Mouse (Mus musculus) right cerebral cortex, postnatal 36 days (tissue): ENCODE measurements around the gene Ube2ql1.
A peak's percentile ranks its signal among the peaks of the same experiment; 100 is the strongest.

Experiments
- DNase-seq, 2 experiments: peaks; one replicate each; pipeline ENCODE4 v3.0.0; 2022; ENCODE audit warnings: low spot score in 2 of 2, mixed read lengths in 1 of 2

Gene Ube2ql1

DNA sequence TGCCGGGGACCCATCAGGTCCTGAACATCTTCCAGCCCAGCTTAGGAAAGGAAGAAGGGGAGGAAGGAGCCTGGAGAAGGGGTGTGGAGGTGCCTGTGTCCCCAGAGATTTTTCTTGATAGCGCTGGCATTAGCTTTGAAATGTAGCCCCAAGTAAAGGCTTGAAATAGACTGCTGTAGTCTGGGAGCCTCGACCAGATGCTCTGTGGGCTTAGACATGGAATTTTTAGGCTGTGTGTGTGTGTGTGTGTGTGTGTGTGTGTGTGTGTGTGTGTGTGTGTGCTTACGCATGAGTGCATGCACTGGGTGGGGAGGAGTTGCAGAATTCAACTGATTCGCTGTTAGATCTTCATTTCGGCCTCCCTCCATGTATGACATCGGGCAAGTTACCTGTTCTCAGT lies 31.5 kb downstream of the Ube2ql1 start:
- no peak for DNase-seq

GRCm38 (mm10) chr13:69707496-69707895 lies 32.2 kb downstream of the Ube2ql1 start:
- no peak for DNase-seq

- no peak for DNase-seq
These were observed 32.8 kb downstream of the Ube2ql1 start for GRCm38 (mm10) chr13:69706919-69707318.

GRCm38 (mm10) chr13:69703505-69703904 lies 36.2 kb downstream of the Ube2ql1 start:
- no peak for DNase-seq

- no peak for DNase-seq
These were observed 38.3 kb downstream of the Ube2ql1 start for GRCm38 (mm10) chr13:69701397-69701796.

- DNase-seq: no peak
These were observed 38.9 kb downstream of the Ube2ql1 start for GRCm38 (mm10) chr13:69700827-69701226.

GRCm38 (mm10) chr13:69696333-69696991 lies 43.2 kb downstream of the Ube2ql1 start:
- peak; percentile 80 to 81 for DNase-seq

DNA sequence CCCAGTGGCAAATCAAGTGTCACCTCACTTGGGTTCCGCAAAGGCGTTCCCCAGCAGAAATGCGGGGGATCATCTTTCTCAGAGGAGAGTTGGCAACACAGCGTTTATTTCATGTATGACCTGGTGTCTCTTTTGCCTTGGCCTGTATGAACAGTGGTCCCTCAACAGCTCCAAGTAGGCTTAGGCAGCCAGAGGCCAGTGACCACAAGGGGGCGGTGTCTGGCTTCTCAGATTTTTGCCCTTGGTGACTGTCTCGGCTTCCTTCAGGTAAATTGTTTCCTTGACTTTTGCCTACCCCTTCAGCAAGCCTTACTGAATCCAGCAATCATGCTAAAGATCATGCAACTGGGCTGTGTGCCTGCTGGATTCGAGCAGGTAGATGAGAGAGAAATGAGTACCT lies 48.6 kb downstream of the Ube2ql1 start:
- peak in 1 of 2 experiments; percentile 43 for DNase-seq

- no peak for DNase-seq
These were observed 52.7 kb downstream of the Ube2ql1 start for GRCm38 (mm10) chr13:69687023-69687422.

DNA sequence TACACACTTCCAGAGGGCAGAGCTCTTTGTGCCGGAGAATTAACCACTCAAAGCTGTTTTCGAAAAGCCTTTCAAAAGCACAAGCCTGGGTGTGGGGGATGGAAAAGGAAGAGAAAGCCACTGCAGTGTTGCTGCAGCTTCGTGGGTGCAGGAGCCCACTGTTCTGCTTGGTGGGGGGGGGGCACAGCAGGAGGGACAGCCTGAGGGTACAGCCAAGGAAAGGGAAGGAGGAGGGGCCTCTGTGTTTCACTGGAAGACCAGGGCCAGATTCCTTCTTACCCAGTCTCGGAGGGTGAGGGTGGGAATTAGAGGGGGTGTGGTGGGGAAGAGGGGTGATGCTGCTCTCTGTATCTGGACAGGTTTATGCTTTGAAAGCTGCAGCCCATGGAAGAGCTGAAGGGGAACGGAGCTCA lies 54.3 kb downstream of the Ube2ql1 start:
- no peak for DNase-seq

DNA sequence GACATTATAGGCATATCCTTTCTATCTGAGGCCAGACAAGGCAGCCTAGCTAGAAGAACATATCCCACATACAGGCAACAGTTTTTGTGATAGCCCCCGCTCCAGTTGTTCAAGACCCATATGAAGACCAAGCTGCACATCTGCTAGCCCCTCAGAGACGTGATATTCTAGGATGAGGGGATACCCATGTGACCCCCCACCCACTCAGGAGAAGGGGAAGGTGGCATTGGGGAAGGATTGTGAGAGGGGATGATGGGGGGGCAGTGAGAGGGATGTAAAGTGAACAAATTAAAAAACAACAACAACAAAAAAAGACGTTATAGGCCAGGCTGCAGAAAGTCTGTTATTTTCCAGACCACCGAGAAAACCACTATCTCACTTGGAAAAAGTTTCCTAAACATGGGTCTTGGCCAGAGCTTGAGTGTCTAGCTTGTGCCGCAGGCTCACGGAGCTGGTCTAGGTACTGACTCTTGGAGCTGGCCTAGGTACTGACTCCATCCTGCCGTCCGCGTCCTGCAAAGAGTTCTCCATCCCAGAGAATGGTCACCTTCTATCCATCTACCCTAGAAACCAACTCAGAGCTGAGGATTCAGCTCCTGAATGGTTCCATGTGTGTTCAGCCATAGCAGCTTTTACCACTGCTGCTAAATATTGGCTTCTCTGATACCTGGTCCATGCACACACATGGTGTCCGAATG lies 65.6 kb downstream of the Ube2ql1 start:
- DNase-seq: no peak

DNA sequence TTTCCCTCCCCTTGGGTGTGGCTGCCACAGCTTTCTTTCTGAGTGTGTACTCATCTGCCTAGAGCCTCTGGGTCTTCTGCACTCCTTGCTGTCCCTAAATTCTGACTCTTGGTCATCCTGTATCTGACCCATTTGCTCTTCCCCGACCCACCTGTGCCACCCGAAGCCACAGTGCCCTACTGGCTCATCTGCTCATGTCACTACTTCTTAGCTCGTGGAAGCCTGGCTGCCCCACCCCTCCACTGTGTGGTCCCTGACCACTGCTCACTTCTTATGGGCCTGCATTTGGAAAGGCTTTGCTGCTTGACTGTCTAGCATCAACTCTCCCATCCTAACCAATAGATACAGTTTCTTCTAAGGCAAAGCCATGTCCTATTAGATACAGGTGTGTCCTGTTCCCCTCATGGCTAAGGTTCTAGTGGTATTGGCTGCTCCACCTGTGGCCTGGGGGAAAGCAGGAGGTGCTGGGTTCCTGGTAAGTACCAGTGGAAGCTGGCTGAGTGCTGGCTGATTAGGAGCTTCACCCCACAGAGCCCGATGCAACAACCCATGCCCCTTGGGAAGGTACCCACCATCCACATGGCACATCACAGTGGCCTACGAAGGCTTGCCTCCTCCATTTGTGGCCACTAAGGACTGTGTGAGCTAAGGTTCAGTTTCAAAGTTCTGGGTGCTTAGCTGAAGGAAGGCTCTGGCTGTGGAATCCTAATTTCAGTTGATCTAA lies 66.3 kb downstream of the Ube2ql1 start:
- no peak for DNase-seq

GRCm38 (mm10) chr13:69672565-69672964 lies 67.1 kb downstream of the Ube2ql1 start:
- no peak for DNase-seq

DNA sequence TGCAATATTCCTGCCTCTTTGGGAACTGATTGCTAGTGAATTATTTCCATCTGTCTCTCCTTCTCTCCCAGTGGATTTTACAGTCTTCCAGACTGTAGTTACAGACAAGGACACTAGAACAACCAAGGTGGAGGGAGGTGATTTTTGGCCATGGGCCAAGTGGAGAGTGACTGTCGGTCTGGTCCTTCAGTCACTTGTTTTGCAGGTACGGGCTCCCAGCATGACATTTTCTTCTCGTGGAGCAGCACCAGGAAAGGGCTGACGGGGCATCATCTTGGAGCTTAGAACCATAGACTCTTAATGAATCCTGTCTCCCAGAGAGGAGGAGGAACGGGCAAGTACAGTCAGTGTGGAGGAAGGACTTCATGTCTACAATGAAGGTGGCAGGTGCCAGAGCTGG lies 67.6 kb downstream of the Ube2ql1 start:
- DNase-seq: no peak

- no peak for DNase-seq
These were observed 85.2 kb downstream of the Ube2ql1 start for GRCm38 (mm10) chr13:69654508-69654907.
